Mouse (Mus musculus) neural tube, embryonic 15.5 days (tissue): ENCODE results near the gene Etfa. TPM values are rescaled to one million over a fixed set of nuclear protein-coding genes. Genes with fewer than 3 reads are reported as not detected.

Experiments used
- ATAC-seq: fragments of 200-750 bp; cut with Nextera tagmentation; 2 replicates; pipeline ENCODE4 v1.8.0; 2017; ENCODE audit warnings: mild to moderate bottlenecking, moderate TSS enrichment, moderate library complexity; ENCODE audit not compliant: low FRiP score
- H3K27ac ChIP-seq: fragments of 300-500 bp; sonication (generic); replicated peaks from 2 replicates; pipeline ENCODE4 v1.5.1; 2015; ENCODE audit warnings: mild to moderate bottlenecking, inconsistent platforms
- H3K27me3 ChIP-seq: fragments of 300-500 bp; sonication (generic); replicated peaks from 2 replicates; pipeline ENCODE4 v1.6.1; 2015; ENCODE audit warnings: inconsistent platforms
- H3K36me3 ChIP-seq: fragments of 300-500 bp; sonication (generic); 2 replicates; pipeline ENCODE4 v1.6.1; 2015; ENCODE audit warnings: inconsistent platforms
- H3K4me1 ChIP-seq: fragments of 300-500 bp; sonication (generic); 2 replicates; pipeline ENCODE4 v1.6.1; 2015; ENCODE audit warnings: inconsistent platforms
- H3K4me2 ChIP-seq: fragments of 300-500 bp; sonication (generic); 2 replicates; pipeline ENCODE4 v1.6.1; 2015; ENCODE audit warnings: inconsistent platforms, mild to moderate bottlenecking, moderate library complexity
- H3K4me3 ChIP-seq: fragments of 300-500 bp; sonication (generic); replicated peaks from 2 replicates; pipeline ENCODE4 v1.5.1; 2015; ENCODE audit warnings: mild to moderate bottlenecking, inconsistent platforms
- H3K9ac ChIP-seq: fragments of 300-500 bp; sonication (generic); replicated peaks from 2 replicates; pipeline ENCODE4 v1.6.1; 2015; ENCODE audit warnings: mild to moderate bottlenecking, inconsistent platforms
- H3K9me3 ChIP-seq: fragments of 300-500 bp; sonication (generic); replicated peaks from 2 replicates; pipeline ENCODE4 v1.6.1; 2016; ENCODE audit warnings: inconsistent platforms
- WGBS: fragments of 180-500 bp; shearing (Covaris S2); methylation state at CpG from one replicate; pipeline ENCODE4 v1.1.7; 2015; ENCODE audit warnings: mixed read lengths; 5-methylcytosine and 5-hydroxymethylcytosine counted together
- polyA plus RNA-seq: library from polyadenylated mRNA; unstranded; fragments of >200 nt; fragmentation: Nextera tagmentation; extraction: Ambion mirVana; gene quantifications from 2 replicates; pipeline ENCODE4 v1.2.1, GENCODE M21; 2015

The Etfa gene
- polyA plus RNA-seq, 1 experiment from 2014 or later = 100 TPM

GRCm38 (mm10) chr9:55410430-55410829 is 101.6 kb downstream of the Etfa start:
- Histone ChIP-seq H3K27me3 (no peaks in the 10 kb centered on the region), H3K4me2 (no peak overlapping the region), H3K9ac (no peak overlapping the region), H3K27ac (no peak overlapping the region), H3K36me3 (no peaks in the 10 kb centered on the region), H3K9me3 (no peaks in the 10 kb centered on the region), H3K4me3 (no peak overlapping the region), H3K4me1 (peaks cover 14% of the 10 kb centered on the region; the same call in 1 of the 2 replicates)
- ATAC-seq = no peak
- 72% methylated on average over 6 of the region's 6 CpGs for WGBS

- Histone ChIP-seq H3K36me3 (no peaks in the 10 kb centered on the region), H3K4me1 (peaks cover 14% of the 10 kb centered on the region; the same call in 1 of the 2 replicates), H3K27me3 (no peaks in the 10 kb centered on the region), H3K4me2 (no peak overlapping the region), H3K27ac (no peak overlapping the region), H3K4me3 (no peak overlapping the region), H3K9ac (no peak overlapping the region), H3K9me3 (no peaks in the 10 kb centered on the region)
- ATAC-seq = no peak
- 53% methylated on average over 3 of the region's 3 CpGs for WGBS
These were observed 102.2 kb downstream of the Etfa start for GRCm38 (mm10) chr9:55409833-55410232.

GRCm38 (mm10) chr9:55408851-55409250 is 103.2 kb downstream of the Etfa start:
- Histone ChIP-seq H3K36me3 (no peaks in the 10 kb centered on the region), H3K9me3 (no peaks in the 10 kb centered on the region), H3K4me2 (no peak overlapping the region), H3K27ac (no peak overlapping the region), H3K4me1 (peaks cover 14% of the 10 kb centered on the region; the same call in 1 of the 2 replicates), H3K9ac (no peak overlapping the region), H3K4me3 (no peak overlapping the region), H3K27me3 (no peaks in the 10 kb centered on the region)
- ATAC-seq = no peak
- WGBS = 34% methylated on average over 4 of the region's 4 CpGs

- Histone ChIP-seq H3K27me3 (no peaks in the 10 kb centered on the region), H3K4me1 (peaks cover 25% of the 10 kb centered on the region), H3K36me3 (no peaks in the 10 kb centered on the region), H3K9me3 (no peaks in the 10 kb centered on the region), H3K9ac (no peak overlapping the region), H3K4me3 (no peak overlapping the region), H3K27ac (no peak overlapping the region), H3K4me2 (no peak overlapping the region)
- ATAC-seq = no peak
- 47% methylated on average over 2 of the region's 2 CpGs for WGBS
These were observed 105.3 kb downstream of the Etfa start for GRCm38 (mm10) chr9:55406773-55407172.

GRCm38 (mm10) chr9:55404976-55405702 is 106.9 kb downstream of the Etfa start:
- Histone ChIP-seq H3K27me3 (no peaks in the 10 kb centered on the region), H3K36me3 (no peaks in the 10 kb centered on the region), H3K4me1 (peaks cover 25% of the 10 kb centered on the region), H3K4me2 (no peak overlapping the region), H3K27ac (no peak overlapping the region), H3K9ac (no peak overlapping the region), H3K9me3 (no peaks in the 10 kb centered on the region), H3K4me3 (no peak overlapping the region)
- 71% methylated on average over 6 of the region's 6 CpGs for WGBS
- ATAC-seq = no peak

Other genes starting within 250 kb of the Etfa start
- gene Nrg4, start 185.4 kb downstream of the Etfa start, polyA plus RNA-seq = 1.4 TPM in 2 replicates
- gene Tmem266, start 185.3 kb downstream of the Etfa start, polyA plus RNA-seq = 5.0 and 5.4 TPM in 2 replicates
- gene Isl2, start 26.4 kb upstream of the Etfa start, polyA plus RNA-seq = 13.7 and 18.0 TPM in 2 replicates